Mouse (Mus musculus): ENCODE results near the gene Btrc.

DNA sequence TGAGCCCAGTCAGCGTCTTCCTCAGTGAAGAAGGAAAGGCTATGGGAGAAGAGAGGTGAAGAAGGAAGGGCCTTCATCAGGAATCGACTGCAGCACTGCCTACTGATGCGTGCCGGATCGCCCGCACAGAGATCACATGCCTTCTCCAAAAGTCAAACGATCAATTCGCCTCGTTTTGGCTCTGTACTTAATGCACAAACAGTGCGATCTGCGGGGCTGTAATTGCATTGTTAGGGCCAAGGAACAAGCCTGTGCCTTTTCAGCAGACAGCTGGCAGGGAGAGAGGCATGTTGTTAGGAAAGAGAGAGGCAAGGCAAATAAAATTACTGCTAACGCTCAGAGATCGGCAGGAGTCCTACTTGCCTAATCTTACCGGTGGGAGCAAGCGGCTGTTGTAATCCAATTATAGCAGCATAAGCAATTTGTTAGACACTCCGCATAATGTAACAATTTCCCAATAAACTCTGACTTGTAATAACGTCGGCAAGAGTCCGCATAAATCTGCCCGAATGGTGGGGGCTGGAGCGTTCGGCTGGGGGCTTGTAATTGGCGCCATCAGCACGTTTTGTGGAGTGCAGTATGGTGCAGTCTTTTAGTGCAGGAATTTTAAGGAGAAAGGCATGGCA, 112.5 kb downstream of the Btrc start:
- TF ChIP-seq POLR2A (IDR thresholded peaks at IDR 0.05; ENCODE audit: borderline replicate concordance, low read depth, low read length) (no peak), CTCF (IDR thresholded peaks at IDR 0.05; ENCODE audit: low read depth, low read length) (no peak)
